In the genomic region with DNA sequence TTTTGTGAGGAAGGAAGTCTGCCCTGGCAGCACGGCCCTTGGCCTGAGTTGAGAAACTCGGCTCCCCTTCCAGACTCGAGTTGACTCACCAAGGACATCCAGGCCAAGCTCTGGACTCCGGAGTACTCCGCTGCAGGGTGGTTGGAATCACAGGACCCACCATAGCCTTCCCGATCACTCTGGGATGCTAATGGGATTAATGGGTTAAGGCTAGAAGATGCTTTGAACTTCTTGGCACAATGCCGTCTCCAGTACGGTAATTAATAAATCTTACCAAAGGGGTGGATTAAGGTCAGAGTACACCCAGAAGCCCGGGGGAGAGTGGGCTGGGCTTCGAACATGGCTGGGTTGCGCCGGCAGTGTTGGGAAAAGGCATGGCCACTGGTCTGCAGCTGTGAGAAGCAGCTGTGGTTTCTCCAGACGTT, we compare ENCODE assay signal across 11 mouse cellular contexts.
A peak's percentile ranks its signal among the peaks of the same experiment; 100 is the strongest.
DNase-seq lines count a peak whose midpoint lies in the region; TF ChIP-seq lines count a peak whose summit lies in the region.
"Had no signal": no experiment of that assay in that cellular context is flagged by ENCODE, and none has a peak within 500 bp of the region (broad histone marks: within the 10 kb centered on the region; RNA-seq: fewer than 3 reads in every experiment).

No protein-coding gene starts in this region.

- H3K4me1 ChIP-seq in lung, adult 2 months (ENCODE audit: control insufficient read depth, insufficient read depth, low read length), result no peaks in the 10 kb centered on the region
- H3K4me1 ChIP-seq: forebrain, embryonic 13.5 days; liver, embryonic 13.5 days had no signal

- TF ChIP-seq CTCF in lung, adult 2 months (IDR thresholded peaks at IDR 0.05; ENCODE audit: insufficient read depth, low read length), result no peak

- intact Hi-C loops in heart, postnatal 10 days (cut with DNase I), result no loop called here

- peak; percentile 33 to 63 for DNase-seq in lung, adult 18-20 months
- no peak for DNase-seq in lung, adult 2 months
- peak; percentile 73 to 76 for DNase-seq in heart, postnatal 10 days
- DNase-seq in kidney, postnatal 4 days, result peak; percentile 72 to 82
- DNase-seq in testis, postnatal 10 days (ENCODE audit: low spot score), result peak; percentile 56
- DNase-seq in left cerebral cortex, adult 18-20 months (ENCODE audit: low spot score in 2 of 2), result no peak
- no peak for DNase-seq in embryo, embryonic 10.5 days (ENCODE audit: low spot score)
- DNase-seq in layer of hippocampus, adult 11-12 months (ENCODE audit: low spot score), result no peak
- DNase-seq: cerebellum, postnatal 10 days; liver, embryonic 13.5 days had no signal

- H3K4me3 ChIP-seq in lung, adult 2 months (replicated peaks; ENCODE audit: extremely low read depth, low read depth, low read length), result no peak overlapping the region
- H3K4me3 ChIP-seq: forebrain, embryonic 13.5 days; liver, embryonic 13.5 days had no signal

- no peak for TF ChIP-seq POLR2A in lung, adult 2 months (IDR thresholded peaks at IDR 0.05; ENCODE audit: borderline replicate concordance, extremely low read depth, low read depth, low read length)

- 63% methylated on average over 13 of the region's 13 CpGs for WGBS in lung, adult 2 months

Comparison
In these comparisons a context has a peak if more than half of its experiments do, and no peak if none do; other contexts are left out.
1. DNase-seq: peak in lung, adult 18-20 months (2 of 2), heart, postnatal 10 days (2 of 2), kidney, postnatal 4 days (2 of 2) and testis, postnatal 10 days (single experiment); none in lung, adult 2 months (single experiment), left cerebral cortex, adult 18-20 months (0 of 2), embryo, embryonic 10.5 days (single experiment) and layer of hippocampus, adult 11-12 months (single experiment).